ENCODE assay signal across 8 mouse cellular contexts in the genomic region with DNA sequence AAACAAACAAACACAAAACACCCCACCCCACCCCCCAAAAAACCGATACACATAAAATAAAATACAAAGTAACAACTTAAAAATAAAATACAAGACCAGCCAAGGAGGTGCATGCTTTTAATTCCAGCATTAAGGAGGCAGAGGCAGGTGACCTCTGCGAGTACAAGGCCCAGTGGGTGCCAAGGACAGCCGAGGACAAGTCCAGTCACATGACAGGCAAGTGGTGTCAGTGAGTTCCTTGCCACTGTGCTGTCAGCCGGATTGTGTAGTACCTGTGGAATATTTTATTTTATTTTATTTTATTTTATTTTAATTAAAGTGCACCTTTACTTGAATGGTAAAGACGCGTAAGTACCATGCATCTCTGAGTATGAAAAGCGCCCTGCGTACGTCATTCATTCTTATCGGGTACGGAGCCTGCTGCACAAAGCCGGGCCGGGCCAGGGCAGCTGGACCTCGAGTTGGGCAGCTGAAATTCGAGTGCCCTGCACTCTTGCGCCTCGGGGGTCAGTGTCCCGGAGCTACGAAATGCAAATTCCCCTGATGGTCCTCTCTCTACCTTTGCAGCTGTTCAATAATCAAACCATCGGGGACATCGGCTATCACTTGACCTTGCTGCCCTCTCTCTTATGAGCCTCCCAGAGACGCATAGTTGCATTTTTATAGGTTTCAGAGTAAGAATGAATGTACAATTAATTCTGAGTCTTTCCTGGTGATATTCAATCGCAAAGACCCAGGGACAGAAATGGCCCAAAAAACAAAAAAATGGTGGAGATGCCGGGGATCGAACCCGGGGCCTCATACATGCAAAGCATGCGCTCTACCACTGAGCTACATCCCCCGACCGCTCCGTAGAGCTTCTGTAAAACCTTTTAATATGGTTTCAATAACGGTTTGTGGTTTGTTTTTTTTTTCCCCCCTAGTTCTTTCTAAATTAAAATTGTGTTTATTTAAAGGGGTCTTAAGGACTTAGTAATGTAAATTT. TPM values are rescaled to one million over a fixed set of nuclear protein-coding genes. Genes with fewer than 3 reads are reported as not detected.
DNase-seq lines count a peak whose midpoint lies in the region; ATAC-seq and TF ChIP-seq lines count a peak whose summit lies in the region.

No protein-coding gene starts in this region.

- no peak for TF ChIP-seq CTCF in lung, embryonic 14.5 days (IDR thresholded peaks at IDR 0.05; ENCODE audit: low read depth)

- 12% methylated on average over 31 of the region's 31 CpGs for WGBS in embryonic facial prominence, embryonic 11.5 days
- 12% methylated on average over 31 of the region's 31 CpGs for whole genome bisulfite sequencing in heart, embryonic 16.5 days
- WGBS in lung, embryonic 14.5 days = 11% methylated on average over 31 of the region's 31 CpGs

- H3K4me1 ChIP-seq in embryonic facial prominence, embryonic 11.5 days (ENCODE audit: control insufficient read depth, insufficient read depth, low read length) = no peaks in the 10 kb centered on the region
- peaks cover 12% of the 10 kb centered on the region for H3K4me1 ChIP-seq in heart, embryonic 16.5 days (ENCODE audit: control insufficient read depth, insufficient read depth, low read length)
- 0 out of 2 replicates have a peak, but pooled peaks cover 2% of the 10 kb centered on the region for H3K4me1 ChIP-seq in lung, embryonic 14.5 days (ENCODE audit: insufficient read depth)

- H3K27ac ChIP-seq in embryonic facial prominence, embryonic 11.5 days (replicated peaks; ENCODE audit: low read depth, low read length) = no peak overlapping the region
- peak overlapping the region; percentile 76 for H3K27ac ChIP-seq in heart, embryonic 16.5 days (ENCODE audit: low read length)
- no peak overlapping the region for H3K27ac ChIP-seq in lung, embryonic 14.5 days (ENCODE audit: low read depth)

- H3K36me3 ChIP-seq in embryonic facial prominence, embryonic 11.5 days (replicated peaks; ENCODE audit: control insufficient read depth, insufficient read depth, low read depth, low read length) = no peaks in the 10 kb centered on the region
- H3K36me3 ChIP-seq in heart, embryonic 16.5 days (ENCODE audit: control insufficient read depth, insufficient read depth) = no peaks in the 10 kb centered on the region
- H3K36me3 ChIP-seq in lung, embryonic 14.5 days (ENCODE audit: insufficient read depth) = no peaks in the 10 kb centered on the region

- no peaks in the 10 kb centered on the region for H3K9me3 ChIP-seq in embryonic facial prominence, embryonic 11.5 days (replicated peaks; ENCODE audit: control insufficient read depth, low read length)
- no peaks in the 10 kb centered on the region for H3K9me3 ChIP-seq in heart, embryonic 16.5 days (replicated peaks; ENCODE audit: control insufficient read depth, low read length)
- no peaks in the 10 kb centered on the region for H3K9me3 ChIP-seq in lung, embryonic 14.5 days (ENCODE audit: low read depth, low read length)

- no peak overlapping the region for H3K9ac ChIP-seq in embryonic facial prominence, embryonic 11.5 days (replicated peaks; ENCODE audit: low read length)
- H3K9ac ChIP-seq in heart, embryonic 16.5 days (ENCODE audit: low read length) = peak overlapping the region; percentile 65
- H3K9ac ChIP-seq in lung, embryonic 14.5 days = peak overlapping the region; percentile 33

- peak overlapping the region; percentile 32 for H3K4me3 ChIP-seq in embryonic facial prominence, embryonic 11.5 days (ENCODE audit: low read depth, low read length)
- peak overlapping the region; percentile 51 for H3K4me3 ChIP-seq in heart, embryonic 16.5 days (ENCODE audit: low read length)
- peak overlapping the region; percentile 49 for H3K4me3 ChIP-seq in lung, embryonic 14.5 days (ENCODE audit: low read depth, low read length)

- ATAC-seq in embryonic facial prominence, embryonic 11.5 days (replicated peaks; ENCODE audit: insufficient number of reproducible peaks, low FRiP score, low TSS enrichment, low read depth) = no peak
- ATAC-seq in heart, embryonic 16.5 days (replicated peaks; ENCODE audit: extremely low read depth, insufficient read depth, low FRiP score) = no peak
- no peak for ATAC-seq in lung, embryonic 14.5 days (ENCODE audit: insufficient read depth)

- peak overlapping the region; percentile 36 for H3K4me2 ChIP-seq in embryonic facial prominence, embryonic 11.5 days (ENCODE audit: low read depth, low read length)
- H3K4me2 ChIP-seq in heart, embryonic 16.5 days (ENCODE audit: low read depth, low read length) = peak overlapping the region; percentile 72
- H3K4me2 ChIP-seq in lung, embryonic 14.5 days = peak overlapping the region; percentile 90

- DNase-seq in 416B (ENCODE audit: low read depth) = peak; percentile 90
- peak; percentile 59 for DNase-seq in T-cell, adult 2 months (ENCODE audit: low spot score)
- DNase-seq in embryonic facial prominence, embryonic 11.5 days (ENCODE audit: low spot score) = peak; percentile 89
- peak; percentile 78 to 79 for DNase-seq in kidney, postnatal 36 days
- DNase-seq in lung, embryonic 14.5 days = peak; percentile 95
- peak; percentile 68 for DNase-seq in ovary, postnatal 36 days (ENCODE audit: low spot score)
- peak; percentile 78 for DNase-seq in thymus, postnatal 25 days

- no peaks in the 10 kb centered on the region for H3K27me3 ChIP-seq in embryonic facial prominence, embryonic 11.5 days (ENCODE audit: control insufficient read depth, insufficient read depth, low read length)
- no peaks in the 10 kb centered on the region for H3K27me3 ChIP-seq in heart, embryonic 16.5 days (ENCODE audit: control insufficient read depth, insufficient read depth, low read length)
- H3K27me3 ChIP-seq in lung, embryonic 14.5 days (ENCODE audit: insufficient read depth, low read length) = no peaks in the 10 kb centered on the region

RNA-seq across cellular contexts. Expression of a gene that starts 13.8 kb away (rescaled TPM):
- 1,016 and 1,055 TPM in 2 replicates for polyA plus RNA-seq in embryonic facial prominence, embryonic 11.5 days (2014; fragmentation: Nextera tagmentation; extraction: Ambion mirVana)
- 928 and 945 TPM in 2 replicates for polyA plus RNA-seq in heart, embryonic 16.5 days (2015; fragmentation: Nextera tagmentation; extraction: Ambion mirVana)
- 1,057 and 1,103 TPM in 2 replicates for polyA plus RNA-seq in lung, embryonic 14.5 days (2014; fragmentation: Nextera tagmentation; extraction: Ambion mirVana)

RNA-seq across cellular contexts. Expression of a gene that starts 14.7 kb away (rescaled TPM):
- not detected in 2 replicates for polyA plus RNA-seq in embryonic facial prominence, embryonic 11.5 days (2014; fragmentation: Nextera tagmentation; extraction: Ambion mirVana)
- polyA plus RNA-seq in heart, embryonic 16.5 days (2015; fragmentation: Nextera tagmentation; extraction: Ambion mirVana) = 0.27 and 0.30 TPM in 2 replicates
- polyA plus RNA-seq in lung, embryonic 14.5 days (2014; fragmentation: Nextera tagmentation; extraction: Ambion mirVana) = 0.45 and 0.46 TPM in 2 replicates

RNA-seq across cellular contexts. Expression of a gene that starts 30.1 kb away (rescaled TPM):
- polyA plus RNA-seq in embryonic facial prominence, embryonic 11.5 days (2014; fragmentation: Nextera tagmentation; extraction: Ambion mirVana) = 7.2 and 9.0 TPM in 2 replicates
- 8.5 and 10.5 TPM in 2 replicates for polyA plus RNA-seq in heart, embryonic 16.5 days (2015; fragmentation: Nextera tagmentation; extraction: Ambion mirVana)
- 11.9 and 13.3 TPM in 2 replicates for polyA plus RNA-seq in lung, embryonic 14.5 days (2014; fragmentation: Nextera tagmentation; extraction: Ambion mirVana)

RNA-seq across cellular contexts. Expression of a gene that starts 37.6 kb away (rescaled TPM):
- 26.3 and 29.2 TPM in 2 replicates for polyA plus RNA-seq in embryonic facial prominence, embryonic 11.5 days (2014; fragmentation: Nextera tagmentation; extraction: Ambion mirVana)
- polyA plus RNA-seq in heart, embryonic 16.5 days (2015; fragmentation: Nextera tagmentation; extraction: Ambion mirVana) = 44.1 and 45.2 TPM in 2 replicates
- 37.6 and 37.9 TPM in 2 replicates for polyA plus RNA-seq in lung, embryonic 14.5 days (2014; fragmentation: Nextera tagmentation; extraction: Ambion mirVana)

Comparison
In these comparisons a context has a peak if more than half of its experiments do, and no peak if none do; other contexts are left out.
1. H3K4me2 ChIP-seq: peak in every context shown above with its lines; median percentile 90 in lung, embryonic 14.5 days; 72 in heart, embryonic 16.5 days; 36 in embryonic facial prominence, embryonic 11.5 days.